Mouse (Mus musculus) kidney, embryonic 14.5 days (tissue): ENCODE measurements around the gene Tmem131l. TPM values are rescaled to one million over a fixed set of nuclear protein-coding genes. Genes with fewer than 3 reads are reported as not detected.

Experiments used
- ATAC-seq: fragments of 200-750 bp; cut with Nextera tagmentation; 2 replicates; pipeline ENCODE4 v1.8.0; 2017; ENCODE audit warnings: moderate number of reproducible peaks, mild to moderate bottlenecking, moderate TSS enrichment, moderate library complexity; ENCODE audit not compliant: low FRiP score, low TSS enrichment
- H3K27ac ChIP-seq: fragments of 300-500 bp; sonication (generic); 2 replicates; pipeline ENCODE4 v1.5.1; 2014; ENCODE audit warnings: low read depth, mild to moderate bottlenecking, low read length, moderate library complexity, mixed read lengths
- H3K27me3 ChIP-seq: fragments of 300-500 bp; sonication (generic); 2 replicates; pipeline ENCODE4 v1.6.1; 2014; ENCODE audit warnings: mild to moderate bottlenecking, low read length; ENCODE audit not compliant: control insufficient read depth, insufficient read depth
- H3K36me3 ChIP-seq: fragments of 300-500 bp; sonication (generic); 2 replicates; pipeline ENCODE4 v1.6.1; 2014; ENCODE audit warnings: low read length, mixed read lengths; ENCODE audit not compliant: control insufficient read depth, insufficient read depth
- H3K4me1 ChIP-seq: fragments of 300-500 bp; sonication (generic); 2 replicates; pipeline ENCODE4 v1.6.1; 2014; ENCODE audit warnings: low read length, mixed read lengths; ENCODE audit not compliant: control insufficient read depth, insufficient read depth
- H3K4me2 ChIP-seq: fragments of 300-500 bp; sonication (generic); replicated peaks from 2 replicates; pipeline ENCODE4 v1.6.1; 2014; ENCODE audit warnings: low read depth, mild to moderate bottlenecking, low read length
- H3K4me3 ChIP-seq: fragments of 300-500 bp; sonication (generic); 2 replicates; pipeline ENCODE4 v1.5.1; 2014; ENCODE audit warnings: mild to moderate bottlenecking, low read length
- H3K9ac ChIP-seq: fragments of 300-500 bp; sonication (generic); 2 replicates; pipeline ENCODE4 v1.6.1; 2014; ENCODE audit warnings: low read depth, mild to moderate bottlenecking, low read length, moderate library complexity
- H3K9me3 ChIP-seq: fragments of 300-500 bp; sonication (generic); 2 replicates; pipeline ENCODE4 v1.6.1; 2016; ENCODE audit warnings: low read length; ENCODE audit not compliant: control insufficient read depth
- WGBS: fragments of 180-500 bp; shearing (Covaris S2); extraction: QIAGEN DNeasy Blood & Tissue Kit; methylation state at CpG from one replicate; pipeline ENCODE4 v1.1.7; 2014; 5-methylcytosine and 5-hydroxymethylcytosine counted together
- polyA plus RNA-seq: library from polyadenylated mRNA; unstranded; fragments of >200 nt; fragmentation: Nextera tagmentation; extraction: Ambion mirVana; gene quantifications from 2 replicates; pipeline ENCODE4 v1.2.1, GENCODE M21; 2014

Gene Tmem131l
- polyA plus RNA-seq, 1 experiment from 2014 or later, result 45.3 TPM

- WGBS, result 85% methylated on average over 5 of the region's 5 CpGs
- peaks cover 17% of the 10 kb centered on the region; the same call in 1 of the 2 replicates for H3K36me3 ChIP-seq
- no peak for ATAC-seq
- H3K4me2 ChIP-seq, result no peak overlapping the region
- H3K27me3 ChIP-seq, result no peaks in the 10 kb centered on the region
- H3K4me1 ChIP-seq, result no peaks in the 10 kb centered on the region
- no peaks in the 10 kb centered on the region for H3K9me3 ChIP-seq
- H3K27ac ChIP-seq, result no peak overlapping the region
- no peak overlapping the region for H3K9ac ChIP-seq
- no peak overlapping the region for H3K4me3 ChIP-seq
Observed at GRCm38 (mm10) chr3:83963705-83964104, 76.3 kb downstream of the Tmem131l start.

- Histone ChIP-seq H3K36me3 (peaks cover 18% of the 10 kb centered on the region; the same call in 1 of the 2 replicates), H3K4me3 (no peak overlapping the region), H3K4me1 (no peaks in the 10 kb centered on the region), H3K9me3 (no peaks in the 10 kb centered on the region), H3K9ac (no peak overlapping the region), H3K4me2 (no peak overlapping the region), H3K27ac (no peak overlapping the region), H3K27me3 (no peaks in the 10 kb centered on the region)
- WGBS, result 66% methylated on average over 3 of the region's 3 CpGs
- ATAC-seq, result no peak
Observed at GRCm38 (mm10) chr3:83962571-83962970, 77.4 kb downstream of the Tmem131l start.

- Histone ChIP-seq H3K4me2 (no peak overlapping the region), H3K4me3 (no peak overlapping the region), H3K27ac (no peak overlapping the region), H3K27me3 (no peaks in the 10 kb centered on the region), H3K9ac (no peak overlapping the region), H3K36me3 (peaks cover 18% of the 10 kb centered on the region; the same call in 1 of the 2 replicates), H3K9me3 (no peaks in the 10 kb centered on the region), H3K4me1 (no peaks in the 10 kb centered on the region)
- no peak for ATAC-seq
- 89% methylated on average over 7 of the region's 7 CpGs for WGBS
Observed at GRCm38 (mm10) chr3:83962076-83962475, 77.9 kb downstream of the Tmem131l start.

- no peak overlapping the region for H3K9ac ChIP-seq
- H3K27me3 ChIP-seq, result no peaks in the 10 kb centered on the region
- peaks cover 18% of the 10 kb centered on the region; the same call in 1 of the 2 replicates for H3K36me3 ChIP-seq
- H3K4me1 ChIP-seq, result no peaks in the 10 kb centered on the region
- WGBS, result 93% methylated on average over 7 of the region's 7 CpGs
- no peak overlapping the region for H3K4me2 ChIP-seq
- H3K9me3 ChIP-seq, result no peaks in the 10 kb centered on the region
- no peak for ATAC-seq
- H3K27ac ChIP-seq, result no peak overlapping the region
- H3K4me3 ChIP-seq, result no peak overlapping the region
Observed at GRCm38 (mm10) chr3:83958951-83959681, 80.9 kb downstream of the Tmem131l start.

GRCm38 (mm10) chr3:83953879-83954278, 86.1 kb downstream of the Tmem131l start:
- Histone ChIP-seq H3K36me3 (peaks cover 3% of the 10 kb centered on the region), H3K27ac (no peak overlapping the region)
- WGBS, result 82% methylated on average over 8 of the region's 8 CpGs

GRCm38 (mm10) chr3:83948801-83949200, 91.2 kb downstream of the Tmem131l start:
- Histone ChIP-seq H3K27me3 (no peaks in the 10 kb centered on the region), H3K36me3 (no peaks in the 10 kb centered on the region; the same call in none of the 2 replicates), H3K27ac (no peak overlapping the region), H3K4me3 (no peak overlapping the region), H3K4me2 (no peak overlapping the region), H3K9me3 (no peaks in the 10 kb centered on the region), H3K4me1 (no peaks in the 10 kb centered on the region; the same call in 1 of the 2 replicates), H3K9ac (no peak overlapping the region)
- ATAC-seq, result no peak
- 61% methylated on average over 4 of the region's 4 CpGs for WGBS

More at GRCm38 (mm10) chr3:83953879-83954278, 86.1 kb downstream of the Tmem131l start:
- H3K27me3 ChIP-seq, result no peaks in the 10 kb centered on the region
- H3K9ac ChIP-seq, result no peak overlapping the region
- no peaks in the 10 kb centered on the region for H3K9me3 ChIP-seq
- ATAC-seq, result no peak
- H3K4me2 ChIP-seq, result no peak overlapping the region
- no peak overlapping the region for H3K4me3 ChIP-seq
- H3K4me1 ChIP-seq, result no peaks in the 10 kb centered on the region

GRCm38 (mm10) chr3:83947476-83948245, 92.3 kb downstream of the Tmem131l start:
- Histone ChIP-seq H3K36me3 (no peaks in the 10 kb centered on the region; the same call in none of the 2 replicates), H3K27ac (no peak overlapping the region), H3K9ac (no peak overlapping the region), H3K4me3 (no peak overlapping the region), H3K9me3 (no peaks in the 10 kb centered on the region), H3K27me3 (no peaks in the 10 kb centered on the region), H3K4me1 (no peaks in the 10 kb centered on the region; the same call in 1 of the 2 replicates), H3K4me2 (no peak overlapping the region)
- WGBS, result 58% methylated on average over 8 of the region's 8 CpGs
- no peak for ATAC-seq

- no peak for ATAC-seq
- Histone ChIP-seq H3K9me3 (no peaks in the 10 kb centered on the region), H3K27me3 (no peaks in the 10 kb centered on the region), H3K4me1 (no peaks in the 10 kb centered on the region; the same call in 1 of the 2 replicates), H3K9ac (no peak overlapping the region), H3K27ac (no peak overlapping the region), H3K4me2 (no peak overlapping the region), H3K36me3 (no peaks in the 10 kb centered on the region; the same call in none of the 2 replicates), H3K4me3 (no peak overlapping the region)
- WGBS, result 73% methylated on average over 1 of the region's 1 CpGs
Observed at GRCm38 (mm10) chr3:83946848-83947247, 93.1 kb downstream of the Tmem131l start.

- H3K9me3 ChIP-seq, result no peaks in the 10 kb centered on the region
- peaks cover 3% of the 10 kb centered on the region; the same call in 1 of the 2 replicates for H3K36me3 ChIP-seq
- no peaks in the 10 kb centered on the region for H3K27me3 ChIP-seq
- H3K4me3 ChIP-seq, result no peak overlapping the region
- ATAC-seq, result no peak
- no peak overlapping the region for H3K4me2 ChIP-seq
- no peaks in the 10 kb centered on the region; the same call in 1 of the 2 replicates for H3K4me1 ChIP-seq
- H3K27ac ChIP-seq, result no peak overlapping the region
- 85% methylated on average over 2 of the region's 2 CpGs for WGBS
- no peak overlapping the region for H3K9ac ChIP-seq
Observed at GRCm38 (mm10) chr3:83943691-83944090, 96.3 kb downstream of the Tmem131l start.
